Mouse (Mus musculus): ENCODE measurements around the gene Paxx.

DNA sequence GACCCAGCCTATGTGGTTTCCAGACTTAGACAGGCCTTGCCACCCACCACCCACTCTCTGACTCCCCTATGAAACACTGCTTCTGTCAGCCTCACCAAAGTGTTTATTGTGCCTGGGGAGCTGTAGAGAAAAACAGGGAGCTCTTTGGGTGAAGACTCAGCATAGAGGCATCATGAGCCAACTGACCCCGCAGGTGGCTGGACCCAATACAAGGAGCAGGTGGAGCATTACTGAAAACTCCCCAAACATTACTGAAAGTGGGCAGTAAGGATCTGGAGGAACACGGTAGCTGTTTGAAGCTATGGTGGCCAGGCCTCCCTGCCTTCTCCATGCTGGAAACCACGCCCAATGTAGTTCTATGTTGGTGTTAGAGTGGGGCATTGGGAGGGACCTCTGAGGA lies 2.7 kb upstream of the Paxx start:
- TF ChIP-seq CTCF (IDR thresholded peaks at IDR 0.05; ENCODE audit: control insufficient read depth, insufficient read depth, low read length) (no peak), POLR2A (IDR thresholded peaks at IDR 0.05; ENCODE audit: borderline replicate concordance, control insufficient read depth, low read depth, low read length) (no peak)
